20 mouse cellular contexts compared by ENCODE assay signal in genomic region chr19:53375816-53376215, GRCm38 (mm10). TPM values are rescaled to one million over a fixed set of nuclear protein-coding genes. Genes with fewer than 3 reads are reported as not detected.
"Had no signal": no experiment of that assay in that cellular context is flagged by ENCODE, and none has a peak within 500 bp of the region (broad histone marks: within the 10 kb centered on the region; RNA-seq: fewer than 3 reads in every experiment).

No protein-coding gene starts in this region.

- H3K9ac ChIP-seq: lung, embryonic 14.5 days; midbrain, embryonic 13.5 days; midbrain, embryonic 15.5 days; neural tube, embryonic 12.5 days; stomach, embryonic 15.5 days had no signal

- H3K9me3 ChIP-seq: megakaryocyte, embryonic 14.5 days; midbrain, embryonic 13.5 days; midbrain, embryonic 15.5 days; neural tube, embryonic 12.5 days; stomach, embryonic 15.5 days had no signal

- H3K4me2 ChIP-seq: lung, embryonic 14.5 days; midbrain, embryonic 11.5 days; midbrain, embryonic 13.5 days; midbrain, embryonic 15.5 days; neural tube, embryonic 12.5 days; stomach, embryonic 15.5 days had no signal

- H3K4me1 ChIP-seq: megakaryocyte, embryonic 14.5 days; midbrain, embryonic 13.5 days; midbrain, embryonic 15.5 days; neural tube, embryonic 12.5 days; stomach, embryonic 15.5 days had no signal

- H3K4me3 ChIP-seq: megakaryocyte, embryonic 14.5 days; midbrain, embryonic 13.5 days; midbrain, embryonic 15.5 days; neural tube, embryonic 12.5 days; stomach, embryonic 15.5 days had no signal

- H3K27me3 ChIP-seq: megakaryocyte, embryonic 14.5 days; midbrain, embryonic 13.5 days; midbrain, embryonic 15.5 days; neural tube, embryonic 12.5 days; stomach, embryonic 15.5 days had no signal

- DNase-seq: lung, embryonic 14.5 days; lung, postnatal 10 days; lung, postnatal 36 days; right cerebral cortex, postnatal 14 days; thymus, adult 2 months; thymus, postnatal 25 days; thymus, postnatal 4 days had no signal

- H3K27ac ChIP-seq: macrophage; midbrain, embryonic 13.5 days; midbrain, embryonic 15.5 days; neural tube, embryonic 12.5 days; stomach, embryonic 15.5 days; stomach, postnatal 0 days had no signal

- ATAC-seq: midbrain, embryonic 13.5 days; midbrain, embryonic 15.5 days had no signal

RNA-seq across cellular contexts. Expression of gene Gm10197, which starts 4.2 kb away (rescaled TPM):
- polyA plus RNA-seq: lung, embryonic 16.5 days; macrophage; midbrain, embryonic 11.5 days; midbrain, embryonic 13.5 days; midbrain, embryonic 15.5 days; midbrain, postnatal 0 days; neural tube, embryonic 12.5 days; spleen, adult 2 months; stomach, postnatal 0 days; testis, adult 2 months; thymus, adult 2 months; urinary bladder, adult 2 months had no signal
